Mouse (Mus musculus) forebrain, embryonic 11.5 days (tissue): Measurements from ENCODE around the gene Rab3a. TPM values are rescaled to one million over a fixed set of nuclear protein-coding genes. Genes with fewer than 3 reads are reported as not detected.

ENCODE experiments used
- ATAC-seq: fragments of 200-750 bp; cut with Nextera tagmentation; replicated peaks from 2 replicates; pipeline ENCODE4 v1.8.0; 2017; ENCODE audit warnings: moderate TSS enrichment; ENCODE audit not compliant: low FRiP score
- DNase-seq: peaks from one replicate; pipeline ENCODE4 v3.0.0-alpha.2; 2017; ENCODE audit warnings: low spot score
- H3K27ac ChIP-seq: fragments of 300-500 bp; sonication (generic); 2 replicates; pipeline ENCODE4 v1.5.1; 2014; ENCODE audit warnings: low read depth, low read length
- H3K27me3 ChIP-seq: fragments of 300-500 bp; sonication (generic); 2 replicates; pipeline ENCODE4 v1.6.1; 2014; ENCODE audit warnings: mild to moderate bottlenecking, low read length, mixed read lengths; ENCODE audit not compliant: control insufficient read depth, insufficient read depth
- H3K36me3 ChIP-seq: fragments of 300-500 bp; sonication (generic); 2 replicates; pipeline ENCODE4 v1.6.1; 2014; ENCODE audit warnings: mild to moderate bottlenecking, low read length, moderate library complexity, mixed read lengths; ENCODE audit not compliant: control insufficient read depth, insufficient read depth
- H3K4me1 ChIP-seq: fragments of 300-500 bp; sonication (generic); replicated peaks from 2 replicates; pipeline ENCODE4 v1.6.1; 2014; ENCODE audit warnings: low read length, mixed read lengths; ENCODE audit not compliant: control insufficient read depth, insufficient read depth
- H3K4me2 ChIP-seq: fragments of 300-500 bp; sonication (generic); 2 replicates; pipeline ENCODE4 v1.6.1; 2014; ENCODE audit warnings: low read depth, mild to moderate bottlenecking, low read length, moderate library complexity, mixed read lengths; ENCODE audit not compliant: severe bottlenecking
- H3K4me3 ChIP-seq: fragments of 300-500 bp; sonication (generic); 2 replicates; pipeline ENCODE4 v1.5.1; 2014; ENCODE audit warnings: low read depth, low read length
- H3K9ac ChIP-seq: fragments of 300-500 bp; sonication (generic); 2 replicates; pipeline ENCODE4 v1.6.1; 2014; ENCODE audit warnings: low read length
- H3K9me3 ChIP-seq: fragments of 300-500 bp; sonication (generic); 2 replicates; pipeline ENCODE4 v1.6.1; 2016; ENCODE audit warnings: low read length, mixed read lengths; ENCODE audit not compliant: control insufficient read depth
- WGBS: fragments of 180-500 bp; shearing (Covaris S2); extraction: QIAGEN DNeasy Blood & Tissue Kit; methylation state at CpG from one replicate; pipeline ENCODE4 v1.1.7; 2014; 5-methylcytosine and 5-hydroxymethylcytosine counted together
- polyA plus RNA-seq: library from polyadenylated mRNA; unstranded; fragments of >200 nt; fragmentation: Nextera tagmentation; extraction: Ambion mirVana; gene quantifications from 2 replicates; pipeline ENCODE4 v1.2.1, GENCODE M21; 2014

Rab3a gene
- polyA plus RNA-seq, 1 experiment from 2014 or later = 42.7 TPM

DNA sequence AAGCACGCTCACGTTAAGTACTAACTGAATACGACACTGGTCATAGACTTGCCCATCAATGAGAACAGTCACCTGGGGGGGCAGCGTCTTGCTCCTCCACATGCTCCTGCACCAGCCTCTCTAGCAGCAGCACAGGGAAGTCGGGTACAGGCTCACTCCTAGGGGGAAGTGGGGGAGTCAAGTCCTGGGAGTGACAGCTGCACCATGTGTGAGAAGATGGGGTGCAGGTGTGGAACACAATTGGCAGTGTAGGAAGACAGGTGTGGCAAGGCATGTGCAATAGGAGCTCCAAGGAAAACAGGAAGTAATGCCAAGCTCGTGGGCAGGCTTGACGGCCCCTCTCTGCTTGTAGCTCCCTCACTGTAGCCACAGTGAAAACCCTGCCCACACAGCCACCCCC lies 16.7 kb downstream of the Rab3a start:
- no peaks in the 10 kb centered on the region for H3K27me3 ChIP-seq
- no peak for ATAC-seq
- peaks cover 2% of the 10 kb centered on the region; the same call in 1 of the 2 replicates for H3K36me3 ChIP-seq
- no peak overlapping the region for H3K4me3 ChIP-seq
- no peaks in the 10 kb centered on the region for H3K9me3 ChIP-seq
- no peak overlapping the region for H3K9ac ChIP-seq
- H3K4me2 ChIP-seq = no peak overlapping the region
- peaks cover 10% of the 10 kb centered on the region for H3K4me1 ChIP-seq
- 91% methylated on average over 7 of the region's 7 CpGs for WGBS
- no peak for DNase-seq
- H3K27ac ChIP-seq = no peak overlapping the region

DNA sequence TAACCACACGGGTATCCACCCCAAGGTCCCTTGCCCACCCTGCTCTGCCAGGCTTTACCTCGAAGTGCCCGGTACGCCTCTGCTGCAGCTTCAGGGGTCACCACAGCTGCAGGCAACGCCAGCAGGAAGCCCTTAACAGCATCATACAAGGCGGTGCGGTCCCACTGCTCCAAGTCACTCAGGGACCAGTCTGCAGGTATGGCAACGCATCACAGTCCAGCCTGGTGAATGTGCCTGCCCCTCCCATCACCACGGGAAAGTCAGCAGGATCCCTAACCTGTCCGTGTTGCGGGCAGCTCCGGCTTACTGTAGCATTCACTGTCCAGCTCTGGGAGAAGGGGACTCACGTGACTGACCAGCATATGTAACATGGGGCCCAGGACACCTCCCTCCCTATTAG lies 17.6 kb downstream of the Rab3a start:
- Histone ChIP-seq H3K36me3 (peaks cover 2% of the 10 kb centered on the region; the same call in 1 of the 2 replicates), H3K4me2 (no peak overlapping the region), H3K4me3 (no peak overlapping the region), H3K27ac (no peak overlapping the region), H3K4me1 (peaks cover 4% of the 10 kb centered on the region; the same call in 1 of the 2 replicates), H3K27me3 (no peaks in the 10 kb centered on the region), H3K9me3 (no peaks in the 10 kb centered on the region), H3K9ac (no peak overlapping the region; the same call in 1 of the 2 replicates)
- 95% methylated on average over 13 of the region's 13 CpGs for WGBS
- DNase-seq (no peak), ATAC-seq (no peak)

DNA sequence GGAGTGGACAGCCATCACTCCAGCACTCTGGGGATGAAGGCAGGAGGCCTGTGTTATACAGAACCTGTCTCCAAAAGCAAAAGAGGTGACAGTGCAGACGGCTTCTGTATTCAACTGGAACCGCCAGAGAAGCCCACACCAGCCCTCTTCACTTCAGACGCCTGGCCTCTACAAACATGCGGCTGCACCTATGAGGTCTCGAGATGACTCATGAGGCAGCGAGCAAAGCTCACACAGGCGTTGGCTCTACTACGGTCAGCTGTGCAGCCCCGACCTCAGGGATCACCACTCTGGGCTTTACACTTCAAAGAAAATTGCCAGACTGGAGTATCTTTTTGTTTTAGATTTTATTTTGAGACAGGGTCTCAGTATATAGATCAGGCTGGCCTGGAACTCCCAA lies 18.4 kb downstream of the Rab3a start:
- Histone ChIP-seq H3K36me3 (peaks cover 2% of the 10 kb centered on the region; the same call in 1 of the 2 replicates), H3K9me3 (no peaks in the 10 kb centered on the region), H3K27me3 (no peaks in the 10 kb centered on the region), H3K4me2 (no peak overlapping the region), H3K4me3 (no peak overlapping the region), H3K27ac (no peak overlapping the region), H3K4me1 (peaks cover 8% of the 10 kb centered on the region; the same call in 1 of the 2 replicates), H3K9ac (no peak overlapping the region)
- DNase-seq (no peak), ATAC-seq (no peak)
- WGBS = 92% methylated on average over 9 of the region's 9 CpGs

DNA sequence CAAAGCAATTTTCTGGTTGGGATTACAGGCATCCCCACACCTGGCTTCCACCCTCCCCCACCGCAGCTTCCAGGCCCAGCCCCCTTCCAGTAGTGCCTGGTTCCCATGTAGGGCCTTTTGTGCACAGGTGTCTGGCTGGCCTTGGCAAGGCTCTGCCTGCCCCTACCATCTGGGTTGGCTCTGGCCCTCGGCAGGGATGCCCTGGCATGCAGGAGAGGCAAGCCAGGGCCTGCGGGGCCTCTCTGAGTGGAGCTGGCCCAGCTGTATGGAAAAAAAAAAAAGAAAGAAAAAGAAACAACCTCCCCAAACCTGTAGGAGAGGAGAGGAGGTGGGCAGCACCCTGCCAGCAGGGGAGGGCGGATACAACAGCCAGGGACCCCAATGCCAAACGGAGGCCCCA lies 18.9 kb downstream of the Rab3a start:
- H3K27me3 ChIP-seq = no peaks in the 10 kb centered on the region
- peaks cover 2% of the 10 kb centered on the region; the same call in 1 of the 2 replicates for H3K36me3 ChIP-seq
- no peak overlapping the region for H3K27ac ChIP-seq
- H3K4me2 ChIP-seq = no peak overlapping the region
- no peak for ATAC-seq
- no peak for DNase-seq
- no peak overlapping the region for H3K4me3 ChIP-seq
- no peaks in the 10 kb centered on the region for H3K9me3 ChIP-seq
- 93% methylated on average over 5 of the region's 5 CpGs for WGBS
- H3K4me1 ChIP-seq = peaks cover 10% of the 10 kb centered on the region; the same call in 1 of the 2 replicates
- H3K9ac ChIP-seq = no peak overlapping the region

DNA sequence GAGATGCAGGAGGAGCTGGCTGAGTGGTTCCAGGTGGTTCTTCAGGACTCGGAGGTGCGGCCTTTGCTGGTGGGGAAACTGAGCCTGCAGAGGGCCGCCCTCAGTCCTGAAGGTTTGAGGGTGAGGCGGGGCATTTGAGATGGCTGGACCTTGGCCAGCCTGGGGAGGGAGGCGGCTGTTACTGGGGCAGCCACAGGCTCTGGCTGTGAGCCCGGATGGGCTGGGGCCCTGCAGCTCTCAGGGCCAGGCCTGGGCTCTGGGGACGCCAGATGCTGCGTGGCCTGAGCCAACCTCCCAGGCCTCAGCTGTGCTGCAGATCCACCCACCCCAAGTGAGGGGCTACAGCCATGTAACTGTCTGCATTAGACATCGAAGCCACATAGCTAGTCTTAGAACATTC lies 19.4 kb downstream of the Rab3a start:
- Histone ChIP-seq H3K27me3 (no peaks in the 10 kb centered on the region), H3K9me3 (no peaks in the 10 kb centered on the region), H3K9ac (no peak overlapping the region), H3K4me1 (peaks cover 10% of the 10 kb centered on the region; the same call in 1 of the 2 replicates), H3K27ac (no peak overlapping the region), H3K4me2 (no peak overlapping the region), H3K36me3 (peaks cover 2% of the 10 kb centered on the region; the same call in 1 of the 2 replicates), H3K4me3 (no peak overlapping the region)
- WGBS = 82% methylated on average over 9 of the region's 9 CpGs
- no peak for ATAC-seq
- DNase-seq = no peak

DNA sequence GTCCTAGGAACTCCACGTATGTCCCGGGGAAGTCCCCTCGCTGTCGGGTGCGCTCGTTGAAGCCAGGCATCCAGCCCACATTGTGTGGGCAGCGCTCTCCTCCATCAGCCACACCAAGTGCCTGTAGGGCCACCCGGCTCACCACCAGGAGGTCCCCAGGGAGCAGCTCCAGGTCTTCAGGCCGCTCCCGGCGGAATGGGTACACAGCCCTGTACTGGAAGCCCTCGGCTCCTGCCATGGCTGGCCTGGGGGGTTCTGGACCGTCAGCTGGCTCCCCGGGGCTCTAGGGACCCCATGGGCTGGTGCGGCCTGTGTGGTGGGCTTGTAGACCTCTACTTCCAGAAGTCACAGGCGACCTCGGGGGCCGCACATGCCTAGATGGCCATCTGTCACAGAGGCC lies 20.3 kb downstream of the Rab3a start:
- Histone ChIP-seq H3K4me2 (no peak overlapping the region), H3K4me3 (no peak overlapping the region), H3K27me3 (no peaks in the 10 kb centered on the region), H3K27ac (no peak overlapping the region), H3K4me1 (peaks cover 10% of the 10 kb centered on the region; the same call in 1 of the 2 replicates), H3K9me3 (no peaks in the 10 kb centered on the region), H3K9ac (no peak overlapping the region), H3K36me3 (peaks cover 2% of the 10 kb centered on the region; the same call in 1 of the 2 replicates)
- WGBS = 94% methylated on average over 18 of the region's 18 CpGs
- DNase-seq = no peak
- no peak for ATAC-seq

DNA sequence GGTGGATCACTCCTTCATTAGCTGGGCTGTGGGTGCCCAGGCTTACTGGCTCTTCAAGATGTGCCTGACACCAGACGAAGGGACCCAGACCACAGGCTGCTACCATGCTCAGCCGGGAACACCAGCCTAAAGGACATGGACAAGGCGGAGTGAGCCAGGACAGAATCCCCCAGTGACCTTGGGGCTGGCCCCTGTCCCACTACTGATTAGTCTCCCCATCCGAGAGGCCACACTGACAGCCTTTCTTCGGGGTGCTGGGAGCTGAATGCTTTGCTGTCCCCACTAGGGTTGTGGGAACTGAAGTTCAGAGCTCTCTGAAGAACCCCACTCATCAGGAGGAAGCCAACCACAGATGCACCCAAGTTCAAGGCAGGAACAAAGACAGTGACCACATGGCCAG lies 20.7 kb downstream of the Rab3a start:
- peak overlapping the region; percentile 93; the same call in 1 of the 2 replicates for H3K9ac ChIP-seq
- peak overlapping the region; percentile 82; the same call in 1 of the 2 replicates for H3K4me2 ChIP-seq
- H3K27ac ChIP-seq = no peak overlapping the region
- peaks cover 2% of the 10 kb centered on the region; the same call in 1 of the 2 replicates for H3K36me3 ChIP-seq
- no peaks in the 10 kb centered on the region for H3K9me3 ChIP-seq
- H3K4me1 ChIP-seq = peaks cover 10% of the 10 kb centered on the region; the same call in 1 of the 2 replicates
- H3K27me3 ChIP-seq = no peaks in the 10 kb centered on the region
- no peak for ATAC-seq
- H3K4me3 ChIP-seq = no peak overlapping the region
- no peak for DNase-seq
- WGBS = 95% methylated on average over 5 of the region's 5 CpGs

DNA sequence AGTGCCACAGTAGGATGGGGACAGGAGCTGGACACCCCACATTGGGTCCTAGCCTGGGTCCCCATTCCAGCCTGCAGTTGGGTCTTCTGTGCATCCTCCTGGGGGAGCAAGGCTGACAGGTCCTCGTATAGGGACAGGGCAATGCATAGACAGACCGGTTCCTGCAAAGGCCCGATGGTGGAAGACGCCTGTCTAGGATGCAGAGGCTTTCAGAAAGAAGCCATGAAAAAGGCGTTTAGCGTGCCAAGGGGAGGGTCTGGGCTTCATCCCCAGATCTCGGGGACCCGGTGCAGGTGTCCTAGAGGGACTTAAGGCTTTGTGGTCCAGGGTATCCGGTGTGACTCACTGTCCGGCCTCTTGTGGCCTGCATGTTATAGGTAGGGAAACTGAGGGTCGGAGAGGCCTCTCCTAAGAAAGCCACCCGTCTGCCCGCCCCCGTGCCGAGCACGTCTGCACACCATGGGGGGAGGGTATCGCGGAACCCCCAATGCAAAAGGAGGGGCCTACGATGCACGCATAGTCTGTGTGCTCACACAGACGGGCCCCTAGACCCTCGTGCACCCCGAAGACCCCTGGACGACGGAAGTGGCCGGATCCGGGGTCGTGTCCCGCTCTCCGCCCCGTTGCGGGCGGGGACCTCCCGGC lies 21.5 kb downstream of the Rab3a start:
- Histone ChIP-seq H3K27ac (0 out of 2 replicates have a peak overlapping the region, but pooled peaks have one; percentile 97), H3K27me3 (no peaks in the 10 kb centered on the region), H3K4me3 (peak overlapping the region; percentile 77), H3K36me3 (no peaks in the 10 kb centered on the region; the same call in 1 of the 2 replicates), H3K4me2 (peak overlapping the region; percentile 82), H3K4me1 (peaks cover 10% of the 10 kb centered on the region; the same call in 1 of the 2 replicates), H3K9me3 (no peaks in the 10 kb centered on the region), H3K9ac (peak overlapping the region; percentile 93)
- 2% methylated on average over 34 of the region's 34 CpGs for WGBS
- ATAC-seq (no peak), DNase-seq (no peak)
